Mouse (Mus musculus): ENCODE measurements around the gene Ubxn6. TPM values are rescaled to one million over a fixed set of nuclear protein-coding genes. Genes with fewer than 3 reads are reported as not detected.

Ubxn6 gene
- 63.5 TPM for polyA plus RNA-seq (2017; shearing (Covaris generic))

DNA sequence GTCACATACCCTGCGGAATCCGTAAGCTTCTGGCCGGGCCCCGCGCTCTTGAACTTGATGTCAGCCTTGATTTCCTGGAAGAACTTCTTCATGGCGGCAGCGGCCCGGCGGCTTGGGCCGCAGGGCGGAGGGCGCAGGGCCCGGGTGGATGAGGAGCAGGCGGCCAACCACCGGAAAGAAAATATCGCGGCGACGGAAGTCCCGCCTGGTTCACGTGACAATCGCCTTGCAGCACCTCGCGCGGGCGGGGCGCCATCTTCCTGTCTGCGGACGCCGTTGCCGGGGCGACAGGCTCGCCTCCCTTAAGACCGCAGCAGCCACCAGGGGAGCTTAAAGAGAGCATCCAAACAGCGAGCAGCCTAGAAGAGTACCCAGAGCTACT, at the start of gene Ubxn6:
Ubxn6 (minus strand) TSS at position 202 of the 382 bp plus-strand sequence.

DNA sequence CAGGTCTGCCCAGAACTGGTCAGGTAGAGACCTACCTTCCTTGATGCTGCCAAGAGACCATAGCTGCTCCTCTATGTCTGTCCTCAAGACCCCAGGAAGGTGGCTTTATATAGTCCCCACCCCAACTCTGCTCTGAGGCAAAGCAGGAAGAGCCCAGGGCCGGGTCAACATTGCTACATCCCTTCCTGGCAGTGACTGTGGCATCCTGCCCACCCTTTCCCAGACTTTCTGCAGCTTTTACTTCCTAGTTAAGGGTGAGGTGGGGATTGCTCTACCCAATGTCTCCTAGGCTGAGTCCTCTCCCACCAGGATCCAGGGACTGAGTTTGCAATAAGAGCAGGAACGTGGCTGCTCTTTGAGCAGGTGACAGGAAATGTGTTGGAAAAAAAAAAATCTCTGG, 47.0 kb upstream of the Ubxn6 start, which contains the start of gene Lrg1:
Lrg1 (minus strand) TSS at position 176 of the 400 bp plus-strand sequence.

DNA sequence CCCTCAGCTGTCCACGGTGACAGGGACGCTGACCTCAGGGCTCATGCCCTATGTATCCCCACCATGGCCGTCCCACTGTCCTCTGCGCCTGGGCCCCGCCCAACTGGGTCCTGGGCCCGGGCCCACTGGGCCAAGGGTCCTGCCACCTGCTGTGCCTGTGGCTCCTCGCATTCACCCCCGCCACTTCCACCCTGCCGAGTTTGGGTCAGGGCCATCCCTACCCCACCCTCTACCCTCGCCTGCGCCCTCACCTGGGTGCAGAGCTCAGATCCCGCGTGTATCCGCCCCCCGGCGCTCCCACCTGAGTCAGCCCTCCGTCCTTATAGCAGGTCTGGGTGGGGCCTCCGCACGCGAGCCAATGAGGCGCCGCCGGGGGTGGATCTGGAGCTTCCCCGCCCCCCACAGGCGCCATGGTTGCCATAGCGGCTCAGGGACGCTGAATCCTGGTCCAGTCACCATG, 42.5 kb upstream of the Ubxn6 start, which contains the start of gene Plin5:
Plin5 (minus strand) TSS at position 346 of the 460 bp plus-strand sequence.

DNA sequence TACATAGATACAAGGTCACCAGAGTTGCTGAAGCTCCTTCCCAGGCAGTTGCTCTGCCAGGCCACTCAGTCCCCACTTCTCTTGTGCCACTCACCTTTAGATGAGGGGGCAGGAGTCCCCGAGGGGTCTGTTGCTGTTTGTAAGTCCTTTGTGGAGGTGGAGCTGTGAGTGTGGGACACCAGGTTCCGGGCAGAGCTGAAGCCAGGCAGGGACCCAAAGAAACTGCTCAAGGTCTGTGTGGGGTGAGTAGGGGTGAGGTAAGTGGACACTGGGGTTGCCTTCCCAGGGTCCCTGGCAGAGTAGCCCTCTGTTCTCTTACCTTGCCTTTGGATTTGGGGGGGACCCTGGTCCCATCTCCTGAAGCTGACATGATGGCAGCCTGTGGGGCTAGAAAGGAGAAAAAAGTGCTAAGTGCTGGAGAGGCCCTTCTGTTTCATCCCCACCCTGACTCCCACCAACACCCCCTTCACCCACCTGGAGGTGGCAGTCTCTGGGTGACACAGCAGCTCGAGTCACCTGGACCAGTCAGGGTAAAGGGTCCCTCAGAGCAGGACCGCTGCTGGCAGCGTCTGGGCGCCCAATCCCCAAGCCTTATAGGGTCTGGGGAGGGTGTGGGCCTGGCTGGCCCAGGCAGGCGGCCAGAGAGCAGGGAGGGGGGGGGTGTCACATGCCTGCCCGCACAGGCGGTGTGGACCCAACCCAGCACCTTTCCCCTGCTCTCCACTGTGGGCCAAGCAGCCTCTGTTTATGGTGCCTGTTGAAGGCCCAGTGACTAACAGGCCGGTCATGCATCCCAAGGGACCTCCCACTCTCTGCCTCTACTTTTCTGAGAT, 34.6 kb upstream of the Ubxn6 start, which contains the start of gene Plin4:
Plin4 (minus strand) TSS at position 585 of the 833 bp plus-strand sequence.

DNA sequence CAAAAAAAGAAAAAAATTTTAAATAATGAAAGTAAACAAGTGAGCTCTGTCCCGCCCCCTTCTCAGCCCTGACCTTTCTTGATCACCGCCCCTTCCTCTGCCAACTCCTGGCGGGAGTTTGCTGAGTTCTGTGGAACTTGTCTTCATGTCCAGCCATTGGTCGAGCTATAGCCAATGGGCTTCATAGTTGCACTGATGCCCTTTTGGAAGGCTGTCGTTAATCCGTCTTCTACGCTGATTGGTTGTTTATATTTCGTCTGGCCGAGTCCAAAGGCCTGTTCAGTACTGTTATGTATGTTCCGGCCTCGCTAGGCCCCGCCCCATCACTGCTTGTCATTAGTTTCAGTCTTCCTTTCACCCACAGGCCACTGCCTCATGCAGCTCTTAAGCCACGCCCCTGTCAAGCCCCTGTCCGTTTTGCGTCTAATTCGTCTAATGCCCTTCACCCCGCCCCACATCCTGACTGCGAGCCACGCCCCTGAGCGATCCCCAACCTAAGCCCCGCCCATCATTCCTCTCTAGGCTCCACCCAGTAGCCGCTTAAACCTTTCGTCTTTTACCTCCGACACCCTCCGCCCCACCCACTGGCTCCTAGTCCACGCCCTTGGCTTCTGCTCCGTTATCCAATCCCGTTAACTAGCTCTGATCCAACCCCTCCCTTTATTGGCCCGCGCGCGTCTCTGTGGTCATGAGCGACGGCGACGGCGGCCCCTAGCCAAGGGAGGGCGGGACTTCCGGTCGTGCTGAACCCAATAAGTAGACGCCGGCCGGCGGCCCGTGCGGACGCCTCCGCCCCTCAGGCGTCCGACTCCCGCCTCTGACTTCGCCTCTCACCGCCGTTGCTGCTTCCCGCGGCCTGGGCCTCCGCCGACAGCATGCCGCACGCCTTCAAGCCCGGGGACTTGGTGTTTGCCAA, 4.3 kb upstream of the Ubxn6 start, which contains the start of gene Hdgfl2:
Hdgfl2 (plus strand) TSS at position 755 of the 916 bp plus-strand sequence.

DNA sequence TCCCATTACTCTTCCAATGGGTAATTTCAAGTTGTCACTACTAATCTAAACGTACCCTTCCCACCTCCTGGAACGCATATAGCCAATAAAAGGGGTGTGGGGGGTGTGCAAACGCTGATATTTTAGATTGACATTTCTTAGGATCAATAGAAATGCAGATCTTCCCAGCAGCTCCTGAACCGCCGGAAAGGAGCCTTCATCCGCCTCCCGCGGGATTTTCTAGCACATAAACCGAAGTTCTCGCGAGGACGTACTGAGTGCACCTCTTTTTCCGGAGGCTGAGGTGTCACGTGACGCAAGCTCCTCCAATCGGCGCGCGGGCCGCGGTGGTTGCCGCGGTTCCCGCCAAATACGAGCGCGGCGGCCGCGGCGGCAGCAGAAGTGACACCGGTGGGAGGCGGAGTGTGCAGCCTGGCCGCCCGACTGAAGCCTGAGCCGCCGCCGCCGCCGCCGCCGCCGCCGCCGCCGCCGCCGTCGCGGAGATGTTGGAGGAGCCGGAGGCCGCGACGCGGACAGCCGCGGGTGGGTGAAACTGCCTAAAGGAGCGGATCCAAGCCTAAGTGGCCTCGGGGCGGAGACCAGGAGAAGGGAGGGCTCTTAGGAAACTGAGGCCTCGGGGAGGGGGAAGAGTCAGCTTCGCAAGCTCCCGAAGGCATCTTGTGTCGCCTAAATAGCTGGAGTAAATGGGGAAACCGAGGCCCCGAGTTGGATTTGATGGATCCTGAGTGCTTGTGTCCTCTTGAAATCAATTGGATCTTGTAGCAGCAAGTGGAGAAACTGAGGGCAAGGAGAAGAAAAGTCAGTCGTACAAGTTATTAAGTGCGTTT, 34.6 kb downstream of the Ubxn6 start, which contains the start of gene Chaf1a:
Chaf1a (plus strand) TSS at position 410 of the 827 bp plus-strand sequence.

DNA sequence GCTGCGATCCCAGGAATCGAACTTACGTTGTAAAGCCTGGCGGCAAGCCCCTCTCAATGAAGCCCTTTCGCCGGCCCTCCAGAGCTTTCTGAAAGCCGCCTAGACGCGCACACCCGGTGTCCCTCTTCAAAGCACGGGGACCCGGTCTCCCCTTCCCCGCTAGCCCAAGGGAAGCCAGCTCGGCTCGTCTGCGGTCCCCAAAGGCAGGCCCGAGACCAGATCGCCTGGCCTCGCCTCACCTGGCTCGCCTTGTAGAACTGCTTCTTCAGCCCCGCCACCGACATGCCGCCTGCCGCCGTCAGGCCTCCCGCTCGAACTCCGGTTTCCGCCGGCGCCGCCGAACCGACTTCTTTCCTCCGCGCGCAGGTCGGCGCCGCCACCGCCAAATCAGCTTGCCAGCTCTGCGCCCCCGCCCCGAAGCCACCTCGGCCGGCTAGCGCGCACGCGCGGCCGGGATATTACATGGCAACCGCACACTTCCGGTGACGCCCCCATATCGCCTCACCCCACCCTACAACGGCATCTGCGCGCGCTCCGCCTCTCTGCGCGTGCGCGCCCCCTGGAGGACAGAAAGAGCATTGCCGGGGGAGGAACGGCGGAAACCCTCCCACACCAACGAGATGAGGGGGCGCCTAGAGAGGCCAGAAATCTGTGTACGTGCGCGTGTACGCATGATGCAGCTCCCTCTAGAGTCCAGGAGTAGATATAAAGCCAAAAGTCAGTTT, 38.5 kb downstream of the Ubxn6 start, which contains the start of gene Sh3gl1:
Sh3gl1 (minus strand) TSS at position 460 of the 725 bp plus-strand sequence.

Other genes starting within 250 kb of the Ubxn6 start
- gene Zfp119a, start 196.1 kb downstream of the Ubxn6 start, polyA plus RNA-seq (2017; shearing (Covaris generic)) = 13.8 TPM
- 31.9 TPM for gene Zfp959, start 182.9 kb downstream of the Ubxn6 start, polyA plus RNA-seq (2017; shearing (Covaris generic))
- gene Zfp119b, start 125.5 kb downstream of the Ubxn6 start, polyA plus RNA-seq (2017; shearing (Covaris generic)) = 5.7 TPM
- gene Ebi3, start 122.4 kb downstream of the Ubxn6 start, polyA plus RNA-seq (2017; shearing (Covaris generic)) = 1.8 TPM
- gene Yju2, start 115.9 kb downstream of the Ubxn6 start, polyA plus RNA-seq (2017; shearing (Covaris generic)) = 33.0 TPM
- 0.41 TPM for gene Shd, start 104.6 kb downstream of the Ubxn6 start, polyA plus RNA-seq (2017; shearing (Covaris generic))
- not detected for gene Fsd1, start 88.5 kb downstream of the Ubxn6 start, polyA plus RNA-seq (2017; shearing (Covaris generic))
- 0.31 TPM for gene Stap2, start 69.4 kb downstream of the Ubxn6 start, polyA plus RNA-seq (2017; shearing (Covaris generic))
- 138 TPM for gene Mpnd, start 69.3 kb downstream of the Ubxn6 start, polyA plus RNA-seq (2017; shearing (Covaris generic))
- 124 TPM for gene Sh3gl1, start 38.4 kb downstream of the Ubxn6 start, polyA plus RNA-seq (2017; shearing (Covaris generic))
- 1.5 TPM for gene Chaf1a, start 34.6 kb downstream of the Ubxn6 start, polyA plus RNA-seq (2017; shearing (Covaris generic))
- 113 TPM for gene Hdgfl2, start 4.6 kb upstream of the Ubxn6 start, polyA plus RNA-seq (2017; shearing (Covaris generic))
- not detected for gene Plin4, start 34.8 kb upstream of the Ubxn6 start, polyA plus RNA-seq (2017; shearing (Covaris generic))
- not detected for gene Plin5, start 42.6 kb upstream of the Ubxn6 start, polyA plus RNA-seq (2017; shearing (Covaris generic))
- gene Lrg1, start 47.0 kb upstream of the Ubxn6 start, polyA plus RNA-seq (2017; shearing (Covaris generic)) = not detected
- gene Sema6b, start 65.3 kb upstream of the Ubxn6 start, polyA plus RNA-seq (2017; shearing (Covaris generic)) = 0.16 TPM
- gene Tnfaip8l1, start 87.4 kb upstream of the Ubxn6 start, polyA plus RNA-seq (2017; shearing (Covaris generic)) = 19.0 TPM
- 49.2 TPM for gene Mydgf, start 108.9 kb upstream of the Ubxn6 start, polyA plus RNA-seq (2017; shearing (Covaris generic))
- gene Dpp9, start 143.9 kb upstream of the Ubxn6 start, polyA plus RNA-seq (2017; shearing (Covaris generic)) = 38.9 TPM
- 12.0 TPM for gene Fem1a, start 181.8 kb upstream of the Ubxn6 start, polyA plus RNA-seq (2017; shearing (Covaris generic))
- 2.8 TPM for gene Ticam1, start 201.8 kb upstream of the Ubxn6 start, polyA plus RNA-seq (2017; shearing (Covaris generic))
- gene Plin3, start 217.8 kb upstream of the Ubxn6 start, polyA plus RNA-seq (2017; shearing (Covaris generic)) = 20.6 TPM
- not detected for gene Arrdc5, start 225.3 kb upstream of the Ubxn6 start, polyA plus RNA-seq (2017; shearing (Covaris generic))
- gene Uhrf1, start 228.3 kb upstream of the Ubxn6 start, polyA plus RNA-seq (2017; shearing (Covaris generic)) = 6.8 TPM